Mouse (Mus musculus) embryo, embryonic 10 days (tissue): ENCODE measurements around the gene H2-Oa.

Experiments used
- DNase-seq: peaks from one replicate; pipeline ENCODE4 v3.0.0-alpha.2; 2015; ENCODE audit warnings: low spot score

H2-Oa gene

DNA sequence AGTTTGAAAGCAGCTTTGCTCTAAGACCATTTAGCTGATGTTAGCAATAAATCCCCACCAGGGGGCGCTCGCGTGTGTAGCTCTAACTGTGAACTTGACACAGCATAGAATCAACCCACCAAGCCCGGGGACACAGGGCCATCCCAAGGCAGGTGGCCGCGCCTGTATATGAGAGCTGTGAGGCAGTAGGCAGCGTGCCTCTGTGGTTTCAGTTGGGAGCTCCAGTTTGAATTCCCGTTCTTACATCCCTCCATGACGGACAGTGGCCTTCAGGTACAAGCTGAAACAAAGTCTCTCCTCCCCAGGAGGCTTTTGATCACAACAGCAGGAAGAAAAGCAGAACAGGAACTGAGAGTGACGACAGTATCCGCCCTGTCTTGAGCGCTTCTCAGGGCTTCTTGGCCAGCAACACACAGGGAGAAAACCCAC, 9.5 kb downstream of the H2-Oa start:
- DNase-seq = peak; percentile 85

- DNase-seq = no peak
Observed at GRCm38 (mm10) chr17:34102831-34103230, 10.7 kb downstream of the H2-Oa start.

- DNase-seq = no peak
Observed at GRCm38 (mm10) chr17:34104804-34105203, 12.7 kb downstream of the H2-Oa start.

DNA sequence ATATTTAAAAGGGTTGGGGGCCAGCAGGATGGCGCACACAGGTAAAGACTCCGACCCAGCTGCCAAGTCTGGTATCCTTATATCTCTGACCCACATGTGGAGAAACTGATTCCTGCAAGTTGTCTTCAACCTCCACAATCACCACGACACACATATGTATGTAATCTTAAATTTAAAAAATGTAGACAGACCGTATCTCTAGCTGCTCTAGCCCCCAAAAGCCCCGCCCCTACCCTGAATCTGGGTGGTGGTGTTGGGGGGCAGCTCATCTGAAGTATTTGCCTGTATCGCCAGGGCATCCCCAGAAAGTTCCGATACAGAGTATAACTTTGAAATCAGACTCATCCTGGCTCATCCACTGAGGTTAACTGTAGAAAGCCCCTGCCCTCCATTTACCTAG, 14.4 kb downstream of the H2-Oa start:
- no peak for DNase-seq

DNA sequence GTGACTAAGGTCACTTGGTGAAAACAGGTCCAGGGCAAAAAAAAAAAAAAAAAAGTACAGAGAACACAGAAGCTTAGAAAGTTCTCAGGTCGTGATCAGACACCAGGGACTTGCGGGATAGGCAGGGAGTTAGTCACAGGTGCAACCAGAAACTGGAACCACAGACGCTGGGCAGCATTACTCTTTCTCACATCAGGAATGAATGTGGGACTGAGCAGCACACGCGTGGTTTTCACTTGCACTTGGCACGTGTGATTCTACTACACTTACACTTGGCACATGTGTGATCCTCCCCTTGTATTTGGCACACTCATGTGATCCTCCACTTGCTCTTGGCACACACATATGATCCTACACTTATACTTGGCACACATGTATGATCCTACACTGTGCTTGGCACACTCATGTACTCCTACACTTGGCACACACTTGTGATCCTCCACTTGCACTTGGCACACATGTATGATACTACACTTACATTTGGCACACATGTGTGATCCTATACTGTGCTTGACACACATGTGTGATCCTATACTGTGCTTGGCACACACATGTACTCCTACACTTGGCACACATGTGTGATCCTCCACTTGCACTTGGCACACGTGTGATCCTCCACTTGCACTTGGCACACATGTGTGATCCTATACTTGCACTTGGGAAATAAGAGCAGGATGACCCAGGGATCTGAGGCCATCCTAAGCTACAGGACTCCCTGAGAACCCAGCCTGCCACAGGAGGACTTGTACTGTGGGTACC, 15.1 kb downstream of the H2-Oa start:
- DNase-seq = no peak

GRCm38 (mm10) chr17:34108460-34108859, 16.3 kb downstream of the H2-Oa start:
- DNase-seq = no peak

DNA sequence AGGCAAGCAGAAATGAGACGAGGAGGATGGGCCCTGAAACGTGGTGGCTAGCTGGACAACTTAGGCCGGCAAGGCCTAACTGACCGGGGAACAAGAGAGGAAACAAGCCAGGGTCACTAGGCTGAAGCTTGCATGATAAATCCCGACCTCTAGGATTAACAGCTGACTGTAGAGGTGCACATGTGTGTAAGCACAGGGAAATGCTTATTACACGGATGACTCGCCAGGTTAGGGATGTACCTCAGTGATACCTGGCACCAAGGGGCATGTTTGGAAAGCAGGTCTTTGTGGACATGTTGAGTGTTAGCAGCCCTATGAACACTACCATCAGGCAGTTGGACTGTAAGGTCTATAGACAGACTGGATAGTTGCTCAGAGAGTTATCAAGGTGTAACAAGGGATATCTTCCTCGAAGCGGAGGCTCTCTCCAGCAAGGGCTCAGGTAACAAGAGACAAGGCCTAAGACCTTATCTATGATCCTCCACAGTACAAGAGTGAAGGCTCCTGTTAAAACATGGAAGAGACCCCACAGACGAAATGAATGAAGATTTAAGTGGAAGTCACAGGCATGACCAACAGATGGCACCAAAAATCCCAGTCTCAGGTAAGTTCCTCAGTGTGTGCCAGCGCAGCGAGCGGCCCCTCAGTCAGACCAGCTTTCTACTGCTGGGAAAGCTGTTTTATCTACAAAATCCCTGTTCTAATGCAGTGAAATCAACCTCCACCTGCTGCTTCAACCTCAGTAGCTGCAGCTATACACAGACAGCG, 17.1 kb downstream of the H2-Oa start:
- peak; percentile 44 for DNase-seq

DNA sequence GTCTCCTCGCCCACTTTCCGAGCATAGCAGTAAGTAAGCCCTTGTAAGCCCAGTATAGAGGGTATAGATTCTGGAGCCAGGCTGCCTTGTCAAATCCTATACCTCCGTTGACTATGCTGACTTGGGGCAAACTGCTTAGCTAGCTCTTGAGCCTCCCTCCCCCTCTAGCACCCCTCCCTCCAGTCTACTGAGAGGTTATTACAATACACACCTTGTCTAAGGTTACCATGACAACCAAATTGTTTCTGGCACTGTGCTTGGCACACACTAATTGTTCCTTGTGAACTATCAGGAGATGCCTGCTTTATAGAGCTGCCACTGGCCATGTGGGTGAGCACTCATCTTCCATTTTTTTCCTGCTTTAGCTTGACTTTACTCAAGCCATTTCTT, 17.7 kb downstream of the H2-Oa start:
- DNase-seq = no peak

DNA sequence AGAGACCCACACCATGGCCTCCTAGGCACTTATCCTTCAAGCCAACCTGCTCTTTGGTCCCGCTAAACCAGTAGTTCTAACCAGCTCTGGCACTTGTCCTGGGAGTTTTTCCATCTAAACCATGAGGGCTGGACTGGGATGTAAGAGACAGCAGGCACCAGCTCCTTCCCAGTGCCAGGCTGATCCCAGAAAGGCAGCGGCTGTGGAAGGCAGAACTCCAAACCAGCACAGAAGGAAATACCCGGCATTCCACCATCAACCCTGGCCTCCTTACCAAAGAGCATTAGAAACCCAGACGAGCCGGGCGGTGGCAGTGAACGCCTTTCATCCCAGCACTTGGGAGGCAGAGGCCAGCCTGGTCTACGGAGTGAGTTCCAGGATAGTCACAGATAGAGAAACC, 18.2 kb downstream of the H2-Oa start:
- DNase-seq = no peak

- no peak for DNase-seq
Observed at GRCm38 (mm10) chr17:34114114-34114513, 22.0 kb downstream of the H2-Oa start.

GRCm38 (mm10) chr17:34116736-34117370, 24.7 kb downstream of the H2-Oa start:
- DNase-seq = no peak

DNA sequence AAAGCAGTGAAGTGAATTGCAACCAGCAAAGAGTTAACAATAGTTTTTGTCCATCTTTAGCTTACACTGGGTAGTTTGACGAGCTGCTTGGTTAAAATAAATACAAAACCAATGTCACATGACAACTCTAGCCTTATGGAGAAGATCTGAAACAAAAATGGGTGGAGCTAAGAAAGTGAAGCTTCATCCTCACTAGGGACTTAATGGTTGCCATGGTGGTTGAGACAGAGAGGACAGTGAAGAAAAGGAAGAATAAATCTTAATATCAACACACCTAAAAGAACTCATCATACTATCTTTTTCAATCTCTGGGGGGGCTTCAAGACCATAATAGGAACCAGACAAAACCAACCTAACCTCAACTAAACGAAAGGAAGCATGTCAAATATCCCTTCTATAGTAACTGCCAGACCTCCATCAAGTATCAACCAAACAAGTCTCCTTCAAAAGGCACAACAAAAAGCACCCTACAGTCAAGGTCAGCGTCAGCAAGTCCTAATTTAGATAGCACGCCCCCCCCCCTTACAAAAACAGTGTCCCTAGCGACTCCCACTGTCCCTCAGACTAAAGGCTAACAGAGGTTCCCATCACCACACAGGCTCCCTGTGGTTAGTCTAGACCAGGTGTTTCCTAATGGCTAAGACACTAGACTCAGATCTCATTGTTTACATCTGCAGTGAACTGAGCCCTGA, 25.4 kb downstream of the H2-Oa start:
- DNase-seq = no peak

DNA sequence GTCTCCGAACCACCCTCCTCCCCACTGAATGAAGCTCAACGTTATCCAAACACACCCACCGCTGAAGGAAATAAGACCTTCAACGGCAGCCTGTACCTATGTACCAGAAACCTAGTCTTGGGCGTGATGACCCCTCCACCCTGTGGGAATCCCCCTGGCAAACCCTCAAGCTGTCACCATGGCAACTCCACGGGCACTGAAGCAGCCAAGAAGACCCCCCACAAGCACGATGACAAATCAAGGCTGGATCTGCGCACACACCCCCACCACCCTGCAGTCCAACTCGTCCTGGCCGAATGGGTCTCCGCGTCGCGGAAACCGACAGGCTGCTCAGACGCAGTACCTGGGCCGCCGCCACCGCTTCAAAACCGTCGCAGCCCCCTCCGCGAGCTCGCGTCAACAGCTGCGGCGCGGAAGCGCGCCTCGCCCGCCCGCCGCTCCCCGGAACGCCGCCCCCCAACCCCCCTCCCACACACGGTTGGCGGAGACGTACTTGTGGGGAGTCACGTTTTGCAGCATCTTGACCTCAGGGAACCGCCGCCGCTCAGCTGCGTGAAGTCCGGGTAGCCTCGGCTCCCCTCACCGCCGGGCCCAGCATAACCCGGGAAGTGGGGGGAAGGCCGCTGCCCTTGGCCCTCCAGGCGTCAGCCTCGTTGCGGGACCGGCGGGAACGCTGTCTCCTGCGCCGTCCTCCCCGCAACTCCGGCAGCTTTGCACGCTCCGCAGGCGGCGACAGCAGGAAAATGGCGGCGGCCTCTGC, 26.2 kb downstream of the H2-Oa start:
- DNase-seq = peak; percentile 51

GRCm38 (mm10) chr17:34118873-34119248, 26.7 kb downstream of the H2-Oa start:
- DNase-seq = no peak

- peak; percentile 99 for DNase-seq
Observed at GRCm38 (mm10) chr17:34119249-34120179, 27.4 kb downstream of the H2-Oa start, which contains the start of gene H2-DMa. Gene H2-DMa (plus strand): TSS chr17:34119541.

DNA sequence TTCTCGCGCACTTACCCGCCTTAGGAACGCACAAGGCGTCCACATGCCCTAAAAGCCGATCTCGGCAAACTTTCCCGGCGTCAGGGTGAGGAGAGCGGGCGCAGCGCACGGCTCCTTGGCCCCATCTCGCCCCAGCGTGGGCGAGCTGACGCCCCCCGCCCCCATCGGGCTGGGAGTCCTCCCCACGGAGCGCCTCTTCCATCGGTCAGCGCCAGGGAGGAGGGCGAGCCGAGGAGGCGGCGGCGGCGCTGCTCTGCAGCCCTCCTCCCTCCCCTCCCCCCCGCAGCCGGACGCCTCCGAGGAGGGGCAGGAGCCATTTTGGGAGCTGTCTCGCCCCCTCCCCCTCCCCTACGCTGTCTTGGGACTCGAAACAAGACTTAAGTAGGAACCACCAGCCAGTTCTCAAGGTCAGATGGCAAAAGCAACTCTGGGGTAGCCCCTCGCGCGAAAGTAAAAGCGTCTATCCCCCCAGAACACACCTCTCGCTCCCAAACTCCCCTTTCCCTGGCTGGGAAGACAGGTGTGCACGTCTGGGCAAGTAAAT, 28.1 kb downstream of the H2-Oa start:
- DNase-seq = peak; percentile 85

GRCm38 (mm10) chr17:34120814-34121171, 28.7 kb downstream of the H2-Oa start:
- peak; percentile 80 for DNase-seq

DNA sequence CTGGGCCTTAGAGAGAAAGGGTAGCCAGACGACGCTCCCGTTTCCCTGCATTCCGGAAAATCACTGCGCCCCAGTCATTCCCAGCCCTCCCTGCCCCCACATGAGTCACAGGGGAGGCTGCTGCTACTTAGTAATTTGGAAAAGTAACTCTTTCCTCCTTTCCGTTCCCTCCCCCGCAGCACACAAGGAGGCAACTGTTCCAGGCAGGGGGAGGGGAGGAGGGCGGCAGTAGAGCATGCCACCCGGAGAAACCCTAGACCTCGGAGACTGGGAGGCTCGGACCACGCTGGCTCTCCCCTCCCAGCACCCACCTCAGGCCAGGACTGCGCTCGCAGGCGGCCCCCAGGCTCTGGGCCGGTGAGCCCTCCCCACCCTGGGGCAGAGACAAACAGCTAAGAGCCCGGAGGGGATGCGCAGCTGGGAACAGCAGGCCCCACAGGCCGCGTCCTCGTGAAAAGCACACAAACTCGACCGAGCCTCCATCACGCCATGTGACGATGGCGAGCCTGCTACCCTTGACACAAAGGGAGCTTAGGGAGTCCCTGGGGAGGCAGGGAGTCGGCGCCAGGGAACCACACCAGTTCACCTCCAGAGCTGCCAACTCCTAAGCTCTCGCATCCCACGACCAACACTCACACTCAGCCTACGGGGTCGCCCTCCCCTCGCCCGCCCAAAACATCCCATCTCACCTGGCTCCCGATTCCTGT, 29.2 kb downstream of the H2-Oa start:
- peak; percentile 83 for DNase-seq

DNA sequence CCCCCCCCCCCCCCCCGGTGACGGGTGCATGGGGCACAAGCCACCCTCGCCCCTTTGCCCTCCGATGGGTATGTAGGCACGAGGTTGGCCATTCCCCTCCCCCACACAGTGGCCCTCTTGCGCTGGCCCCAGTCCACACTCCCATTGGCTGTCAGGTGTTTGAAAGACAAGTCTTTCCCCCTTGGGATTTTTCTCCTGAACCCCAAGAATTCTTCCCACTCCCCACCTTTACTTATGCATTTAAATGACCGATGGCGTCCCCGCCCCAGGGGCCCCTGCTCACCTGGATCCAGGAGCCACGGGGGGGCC, 29.7 kb downstream of the H2-Oa start:
- DNase-seq = peak; percentile 85
